Mouse (Mus musculus) stomach, postnatal 0 days (tissue): Measurements from ENCODE around the gene Fam217b.

Experiments
- CTCF ChIP-seq: IDR thresholded peaks from 2 replicates; pipeline ENCODE4 v1.5.1; 2016; ENCODE audit warnings: antibody characterized with exemption, low read depth, mild to moderate bottlenecking, moderate library complexity
- EP300 ChIP-seq: optimal IDR thresholded peaks from 2 replicates; pipeline ENCODE3; 2016; ENCODE audit warnings: antibody characterized with exemption

- TF ChIP-seq CTCF, result peak; percentile 78
- TF ChIP-seq EP300, result no peak
Observed at GRCm38 (mm10) chr2:178426229-178426628, 11.9 kb downstream of the Fam217b start.
